Mouse (Mus musculus) bone marrow macrophage, adult 2 months (primary cell): ENCODE results near the gene Pkig. TPM values are rescaled to one million over a fixed set of nuclear protein-coding genes. Genes with fewer than 3 reads are reported as not detected.

Experiments
- H3K27ac ChIP-seq: 2 replicates; pipeline ENCODE4 v1.5.1; 2012; ENCODE audit warnings: low read depth, low read length; ENCODE audit not compliant: insufficient read depth
- H3K4me1 ChIP-seq: 2 replicates; pipeline ENCODE4 v1.6.1; 2012; ENCODE audit warnings: low read length; ENCODE audit not compliant: control insufficient read depth, insufficient read depth
- H3K4me3 ChIP-seq: 2 replicates; pipeline ENCODE4 v1.5.1; 2012; ENCODE audit warnings: mild to moderate bottlenecking, low read length, moderate library complexity; ENCODE audit not compliant: insufficient read depth
- CTCF ChIP-seq: IDR thresholded peaks from 2 replicates; pipeline ENCODE4 v1.5.1; 2012; ENCODE audit warnings: low read depth, mild to moderate bottlenecking, low read length, moderate library complexity
- POLR2A ChIP-seq: IDR thresholded peaks from 2 replicates; pipeline ENCODE4 v1.6.1; 2012; ENCODE audit warnings: mild to moderate bottlenecking, low read depth, low read length, borderline replicate concordance
- polyA plus RNA-seq: library from polyadenylated mRNA; stranded (reverse); fragments of >200 nt; gene quantifications from 2 replicates; pipeline ENCODE4 v1.2.4, GENCODE M21; 2012; ENCODE audit not compliant: missing spikeins, insufficient read depth, insufficient read length

Pkig gene
- polyA plus RNA-seq, 1 experiment = 83.8 TPM

- TF ChIP-seq CTCF (no peak), POLR2A (no peak)
- Histone ChIP-seq H3K27ac (no peak overlapping the region), H3K4me1 (peaks cover 28% of the 10 kb centered on the region), H3K4me3 (no peak overlapping the region)
Measured at GRCm38 (mm10) chr2:163692873-163693612, 34.9 kb downstream of the Pkig start.

GRCm38 (mm10) chr2:163693716-163694314 is 35.6 kb downstream of the Pkig start:
- no peak overlapping the region for H3K4me3 ChIP-seq
- TF ChIP-seq POLR2A (no peak), CTCF (no peak)
- H3K27ac ChIP-seq = no peak overlapping the region
- peaks cover 34% of the 10 kb centered on the region for H3K4me1 ChIP-seq

DNA sequence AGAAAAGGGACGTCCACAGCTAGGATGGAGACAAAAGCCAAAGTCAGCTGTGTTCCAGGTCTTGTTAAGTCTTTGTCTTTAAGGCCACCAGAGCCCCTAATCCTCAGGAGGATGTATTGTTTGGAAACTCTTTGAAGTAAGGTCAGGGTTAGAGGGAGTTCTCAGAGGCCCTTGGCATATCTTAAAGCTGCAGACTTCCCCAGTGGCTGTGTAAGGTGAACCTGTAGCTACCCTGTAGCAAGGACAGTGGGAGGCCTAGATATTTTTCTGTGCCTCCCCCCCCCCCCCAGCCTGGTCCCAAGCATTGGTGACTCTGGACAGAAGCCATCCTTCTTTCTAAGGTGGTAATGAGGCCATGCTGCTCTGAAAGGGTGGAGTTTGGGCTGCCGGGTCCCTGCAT is 38.6 kb downstream of the Pkig start:
- no peak for TF ChIP-seq CTCF
- no peak for TF ChIP-seq POLR2A
- Histone ChIP-seq H3K4me1 (peaks cover 48% of the 10 kb centered on the region), H3K4me3 (no peak overlapping the region), H3K27ac (no peak overlapping the region)

GRCm38 (mm10) chr2:163697764-163698480 is 39.7 kb downstream of the Pkig start:
- TF ChIP-seq POLR2A (no peak), CTCF (no peak)
- Histone ChIP-seq H3K4me3 (no peak overlapping the region), H3K27ac (peak overlapping the region; percentile 89), H3K4me1 (peaks cover 56% of the 10 kb centered on the region)

GRCm38 (mm10) chr2:163699078-163699780 is 41.0 kb downstream of the Pkig start:
- TF ChIP-seq POLR2A = no peak
- no peak for TF ChIP-seq CTCF
- H3K4me3 ChIP-seq = no peak overlapping the region
- H3K4me1 ChIP-seq = peaks cover 65% of the 10 kb centered on the region
- peak overlapping the region; percentile 89 for H3K27ac ChIP-seq

DNA sequence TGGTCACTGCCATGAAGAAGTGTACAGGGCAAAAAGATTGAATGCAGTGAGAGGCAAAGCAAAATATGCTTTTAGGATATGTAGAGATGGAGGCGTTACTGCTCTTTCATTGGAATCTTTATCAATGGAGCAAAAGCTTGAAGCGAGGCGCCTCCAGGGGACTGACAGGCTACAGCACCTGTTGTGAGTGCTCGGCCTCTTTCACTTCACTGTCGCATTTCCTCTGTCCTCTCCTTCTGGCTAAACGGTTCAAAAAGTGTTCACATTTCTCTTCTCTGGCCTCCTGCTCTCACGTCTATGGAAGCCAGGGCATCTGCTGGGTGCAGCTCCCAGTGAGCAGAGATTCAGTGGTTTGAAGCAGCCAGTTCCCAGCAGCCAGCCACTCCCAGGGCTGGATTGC is 44.2 kb downstream of the Pkig start:
- Histone ChIP-seq H3K4me1 (peaks cover 59% of the 10 kb centered on the region), H3K4me3 (peak overlapping the region; percentile 40), H3K27ac (peak overlapping the region; percentile 92)
- no peak for TF ChIP-seq POLR2A
- no peak for TF ChIP-seq CTCF

- H3K27ac ChIP-seq = peak overlapping the region; percentile 92
- peaks cover 56% of the 10 kb centered on the region for H3K4me1 ChIP-seq
- no peak for TF ChIP-seq CTCF
- TF ChIP-seq POLR2A = no peak
- H3K4me3 ChIP-seq = peak overlapping the region; percentile 40
Measured at GRCm38 (mm10) chr2:163702921-163703320, 44.7 kb downstream of the Pkig start.

DNA sequence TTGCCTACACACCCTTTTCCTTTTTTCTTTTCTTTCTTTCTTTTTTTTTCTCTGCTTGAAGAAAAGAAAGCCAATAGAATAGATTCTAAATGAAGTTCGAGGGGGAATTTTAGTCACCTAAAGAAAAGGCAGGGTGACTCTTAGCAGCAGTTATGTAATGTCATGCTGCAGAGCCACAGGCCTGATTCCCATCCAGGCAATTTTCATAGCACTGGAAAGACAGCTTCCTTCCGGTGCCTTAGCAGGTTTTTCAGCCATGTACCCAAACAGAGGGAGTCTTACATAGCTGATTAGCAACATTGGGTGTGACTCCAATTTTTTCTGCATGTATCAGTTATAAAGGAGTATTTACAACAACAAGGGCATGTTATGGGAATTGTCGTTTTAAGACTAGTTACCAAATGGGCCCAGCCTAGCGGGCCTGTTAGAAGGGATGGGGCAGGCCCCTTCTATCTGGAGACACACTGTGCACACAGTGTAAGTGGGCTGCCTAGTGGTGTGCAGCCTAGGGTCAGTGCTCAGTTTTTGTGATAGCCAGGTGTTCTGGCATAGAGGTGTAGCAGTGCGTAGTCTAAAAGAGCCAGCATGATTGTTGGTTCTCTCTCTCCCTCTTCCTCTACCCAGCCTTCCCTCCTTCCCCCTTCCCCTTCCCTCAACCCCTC is 45.5 kb downstream of the Pkig start:
- H3K27ac ChIP-seq = peak overlapping the region; percentile 92
- H3K4me3 ChIP-seq = no peak overlapping the region
- TF ChIP-seq CTCF (no peak), POLR2A (no peak)
- H3K4me1 ChIP-seq = peaks cover 58% of the 10 kb centered on the region

DNA sequence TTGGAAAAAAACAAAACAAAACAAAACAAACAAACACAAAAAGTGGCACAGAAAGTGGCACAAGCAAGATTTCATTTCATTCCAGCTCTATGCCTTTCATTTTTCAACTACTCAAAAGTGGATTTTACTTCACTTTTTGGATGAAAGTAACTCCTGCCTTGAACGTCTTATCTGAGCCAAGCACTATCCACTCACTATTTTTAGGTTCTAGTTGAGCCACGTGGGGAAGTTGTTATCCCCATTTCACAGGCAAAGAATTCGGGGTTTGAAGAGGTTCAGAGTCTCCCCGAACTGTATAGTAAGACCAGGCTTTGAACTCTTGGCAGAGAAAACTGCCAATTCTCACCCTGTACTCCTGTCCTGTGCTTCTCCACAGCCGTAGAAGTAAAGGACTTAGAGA is 50.1 kb downstream of the Pkig start:
- Histone ChIP-seq H3K27ac (no peak overlapping the region), H3K4me3 (no peak overlapping the region), H3K4me1 (peaks cover 70% of the 10 kb centered on the region)
- TF ChIP-seq POLR2A (no peak), CTCF (no peak)
